Mouse (Mus musculus) cerebellum, postnatal 25 days (tissue): ENCODE data around the gene Pus7l.

Source experiments
- DNase-seq, 2 experiments: peaks; one replicate each; pipeline ENCODE4 v3.0.0; 2021; ENCODE audit warnings: mixed read lengths in 2 of 2

Gene Pus7l

DNA sequence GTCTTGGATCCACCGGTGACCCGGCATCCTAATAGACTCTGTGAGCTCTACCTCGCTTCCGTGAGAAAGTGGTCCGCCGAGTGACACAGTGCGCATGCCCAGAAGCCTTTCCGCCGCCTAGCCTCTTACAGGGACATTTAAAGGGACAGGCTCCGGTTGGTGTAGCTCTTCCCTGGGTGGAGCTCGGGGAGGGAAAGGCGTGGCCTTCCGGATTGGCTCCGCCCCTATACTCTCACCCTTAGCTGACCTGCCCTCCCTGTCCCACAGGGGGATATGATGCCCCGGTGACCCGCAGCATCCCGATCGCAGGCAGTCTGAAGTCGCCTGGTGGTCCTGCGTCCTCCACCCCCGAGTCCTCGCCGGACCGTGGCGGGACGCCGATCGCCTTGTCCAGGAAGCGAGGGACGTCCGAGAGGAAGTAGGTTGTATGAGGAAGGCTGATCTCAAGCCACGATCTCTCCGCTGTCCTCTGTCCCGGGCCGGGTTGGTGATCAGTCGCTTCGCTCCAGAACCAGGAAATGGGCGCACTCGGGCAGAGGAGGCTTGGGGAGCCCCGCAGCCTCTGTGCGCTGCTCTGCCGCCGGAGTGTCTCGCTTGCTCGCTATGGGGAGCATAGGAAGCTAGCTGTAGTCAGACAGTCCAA is at the start of gene Pus7l, which contains the start of gene Irak4:
Pus7l (minus strand) TSS at position 139 of the 643 bp plus-strand sequence.
Irak4 (plus strand) TSS at position 235 of the 643 bp plus-strand sequence.
- peak; percentile 90 to 92 for DNase-seq

DNA sequence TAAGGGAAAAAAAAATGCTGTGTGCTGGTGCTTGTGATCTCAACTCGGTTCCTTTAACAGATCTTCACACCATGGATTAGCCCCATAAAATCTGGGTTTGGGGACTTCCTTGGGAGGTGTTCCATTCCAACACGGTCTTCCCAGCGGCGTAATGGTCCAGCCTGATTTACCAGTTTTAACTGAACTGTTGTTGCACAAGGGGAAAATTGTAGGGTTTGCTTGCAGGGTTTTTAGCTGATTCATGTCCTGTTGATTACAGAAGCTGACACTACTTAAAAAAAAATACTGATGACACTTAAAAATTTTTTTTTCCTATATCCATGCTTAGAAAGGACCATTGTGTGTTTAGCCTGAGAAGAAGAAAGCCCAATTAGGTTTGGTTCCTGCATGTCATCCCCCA is 48.0 kb upstream of the Pus7l start:
- no peak for DNase-seq

DNA sequence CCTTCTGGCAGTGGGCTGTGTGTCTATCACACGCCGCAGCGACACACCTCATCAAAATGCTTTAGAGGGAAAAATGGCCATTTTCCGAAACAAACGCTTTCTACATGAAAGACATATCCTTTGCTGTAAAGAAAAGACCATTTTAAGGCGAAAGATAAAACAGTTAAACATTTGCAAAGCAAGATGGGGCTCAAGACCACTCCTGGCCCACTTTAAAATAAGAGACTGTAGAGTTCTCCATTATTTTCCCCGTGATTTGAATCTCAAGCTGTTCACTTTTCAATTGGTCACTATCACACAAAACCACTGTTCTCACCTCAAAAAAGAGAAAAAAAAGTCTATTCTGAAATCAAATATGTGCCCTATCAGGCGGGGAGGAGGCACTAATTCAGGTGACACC is 46.7 kb upstream of the Pus7l start:
- no peak for DNase-seq

DNA sequence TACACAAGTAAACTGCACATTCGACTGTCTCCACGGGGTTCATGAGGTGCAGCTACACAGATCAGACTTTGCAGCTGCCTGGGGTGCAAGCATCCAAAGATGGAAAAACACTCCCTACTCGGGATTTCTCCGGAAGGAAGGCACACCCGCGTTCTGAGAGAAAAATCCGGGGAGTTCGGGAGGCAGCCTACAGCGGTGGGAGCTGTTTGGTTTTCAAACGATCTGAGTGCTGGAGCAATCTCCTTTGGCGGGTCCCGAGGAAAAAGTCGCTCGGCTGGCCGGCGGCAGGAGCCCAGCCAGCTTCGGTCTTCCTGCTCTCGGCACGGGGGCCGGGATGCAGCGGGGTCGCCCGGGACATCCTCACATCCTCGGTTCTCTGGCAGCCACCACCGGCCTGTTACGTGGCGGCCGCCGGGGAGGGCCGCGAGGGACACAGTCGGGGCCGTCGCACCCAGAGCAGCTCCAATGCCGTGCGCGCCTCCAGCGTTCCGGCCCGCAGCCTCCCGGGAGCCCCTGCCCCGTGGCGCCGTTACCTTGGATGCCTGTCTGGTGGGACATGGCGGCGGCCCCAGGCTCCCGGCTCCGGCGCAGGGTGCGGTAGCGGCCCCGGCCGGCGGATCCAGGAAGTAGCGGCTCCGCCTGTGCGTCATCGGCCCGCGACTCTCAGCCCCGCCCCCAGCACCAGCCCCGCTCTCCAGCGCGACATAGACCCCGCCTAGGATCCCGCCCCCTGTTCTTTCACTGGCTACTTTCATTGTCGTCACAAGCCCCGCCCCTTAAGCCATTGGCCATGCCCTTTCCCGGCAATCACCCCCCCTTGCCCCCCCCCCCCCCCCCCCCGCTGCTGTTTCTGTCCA is 46.1 kb upstream of the Pus7l start, which contains the start of gene Twf1:
Twf1 (minus strand) TSS at position 671 of the 857 bp plus-strand sequence.
- DNase-seq = peak; percentile 99 to 100

DNA sequence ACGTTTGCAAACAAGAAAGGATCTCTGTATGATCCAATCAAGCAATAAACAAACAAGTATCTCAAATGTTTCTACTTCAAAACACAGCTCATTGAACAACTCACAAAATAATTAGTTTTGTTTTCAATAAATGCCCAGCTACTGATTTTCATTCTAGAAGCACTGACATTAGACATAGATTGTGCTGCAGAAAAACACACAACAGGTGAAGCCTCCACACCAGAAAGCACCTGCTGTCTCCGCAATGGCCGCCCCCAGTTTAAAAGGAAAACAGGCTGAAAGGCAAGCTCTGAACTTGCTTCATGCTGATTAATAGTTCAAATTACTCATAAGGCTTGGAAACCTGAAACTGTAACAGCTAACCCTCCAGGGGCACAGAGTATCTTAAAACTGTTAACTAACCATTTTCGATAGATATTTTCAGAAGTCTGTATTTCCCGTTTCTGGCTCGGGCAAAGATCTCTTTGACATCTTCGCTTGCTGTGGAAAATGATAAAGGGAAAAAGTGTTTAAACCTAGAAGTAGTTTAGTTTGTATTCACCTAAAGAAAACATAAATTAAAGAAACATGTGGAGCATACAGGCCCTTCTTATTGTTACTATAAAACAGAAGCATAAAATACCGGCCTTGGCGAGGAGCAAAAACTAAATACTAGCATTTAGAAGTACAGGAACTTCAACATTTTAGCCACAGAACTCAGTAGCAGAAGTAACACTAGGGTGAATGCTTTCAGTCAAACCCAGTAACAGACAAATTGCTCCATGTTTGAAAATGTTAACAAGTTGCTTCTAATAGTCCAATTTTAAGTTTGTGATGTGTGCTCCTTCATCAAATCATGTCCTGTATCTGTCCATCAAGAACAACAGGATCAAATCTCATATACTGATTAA is 44.7 kb upstream of the Pus7l start:
- DNase-seq = no peak

DNA sequence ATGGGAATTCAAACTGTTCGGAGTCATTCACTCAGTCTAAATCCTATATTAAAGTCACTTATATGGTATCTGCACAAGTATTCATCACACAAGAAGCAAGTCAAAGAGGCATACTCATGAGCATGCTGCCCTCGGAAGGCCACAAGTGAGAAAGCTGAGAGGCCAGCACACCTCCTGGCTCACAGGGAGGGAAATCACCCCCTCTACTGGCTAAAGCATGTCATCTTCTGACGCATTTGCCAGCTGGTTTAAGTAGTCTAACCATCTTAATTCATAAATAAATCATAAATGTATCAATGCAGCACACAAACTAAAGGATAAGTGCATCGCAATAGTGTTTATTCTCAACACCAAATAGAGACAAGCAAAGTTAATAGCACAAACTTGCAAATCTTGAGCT is 41.4 kb upstream of the Pus7l start:
- no peak for DNase-seq

DNA sequence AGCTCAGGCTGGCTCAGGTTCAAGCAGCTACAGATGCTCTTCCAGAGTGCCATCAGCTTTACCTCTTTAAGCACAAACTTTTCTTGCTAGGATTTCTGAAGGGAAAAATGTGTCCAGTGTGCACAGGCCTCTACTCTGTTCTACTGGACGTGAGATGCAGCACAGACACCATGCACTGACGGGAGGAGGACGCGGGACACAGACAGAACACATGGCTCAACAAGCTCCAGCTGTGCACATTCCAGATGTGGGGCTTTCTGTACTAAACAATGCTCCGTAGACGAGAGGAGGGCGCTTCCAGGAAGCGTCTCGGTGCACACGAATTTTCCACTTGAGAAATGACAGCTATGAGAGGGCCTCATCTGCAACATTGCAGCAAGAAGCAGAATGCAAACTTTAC is 39.8 kb upstream of the Pus7l start:
- DNase-seq = no peak

DNA sequence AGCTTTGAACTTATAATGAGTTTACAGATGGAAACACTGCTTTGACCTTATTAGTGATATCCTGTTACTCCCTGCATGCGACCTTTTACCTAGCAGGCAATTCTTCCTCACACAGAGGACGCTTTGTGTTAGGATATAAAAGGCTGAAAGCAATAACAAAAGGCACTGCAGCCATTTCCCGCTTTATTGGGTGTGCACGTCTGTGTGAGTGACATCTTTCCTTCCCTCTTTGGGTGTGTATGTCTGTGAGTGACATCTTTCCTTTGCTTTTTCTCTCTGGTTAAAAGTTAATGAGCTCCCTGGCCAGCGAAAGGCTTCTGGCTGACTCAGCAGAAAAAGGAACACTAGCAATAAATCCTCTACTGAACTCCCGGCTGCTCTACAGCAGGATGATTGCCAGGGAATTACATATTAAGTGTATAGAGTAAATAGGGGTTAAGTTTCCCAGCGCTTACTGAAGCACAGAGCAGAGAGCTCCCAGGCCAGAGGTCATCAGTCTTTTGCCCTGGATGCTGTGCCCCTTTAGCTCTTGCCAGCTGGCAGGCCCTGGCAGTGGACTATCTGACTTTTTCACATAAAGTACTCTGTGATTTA is 38.8 kb upstream of the Pus7l start:
- DNase-seq = no peak

DNA sequence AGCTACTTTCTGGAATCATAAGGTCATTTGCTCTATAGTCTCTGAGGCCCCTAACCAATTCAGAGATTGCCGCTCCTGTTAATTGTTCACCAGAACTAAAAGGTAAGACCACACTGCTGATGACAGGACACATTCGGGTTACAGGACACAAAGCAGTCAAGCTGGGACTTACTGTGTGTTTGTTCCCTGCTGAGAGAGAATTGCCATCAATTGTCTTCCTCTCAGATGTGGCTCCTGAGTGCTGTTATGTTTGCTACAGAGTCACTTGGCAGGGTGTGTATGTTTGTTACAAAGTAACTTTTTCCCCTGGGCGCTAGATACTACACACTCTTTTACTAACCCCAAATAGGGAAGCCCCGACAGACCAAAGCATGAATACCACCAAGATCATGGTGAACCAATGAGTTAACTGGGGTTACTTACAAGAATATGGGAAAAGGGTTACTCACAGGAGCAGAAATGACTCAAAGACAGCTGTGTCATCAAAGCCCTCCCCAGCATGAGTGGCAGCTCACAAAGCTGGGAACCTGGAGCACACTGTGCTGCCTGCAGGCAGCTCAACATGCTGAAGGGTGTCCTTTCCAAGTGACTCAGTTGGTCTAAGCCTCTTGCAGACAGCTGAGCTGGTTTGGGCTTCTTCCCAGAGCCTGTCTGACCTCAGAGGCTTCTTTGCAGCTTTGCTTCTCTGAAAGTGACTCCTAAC is 31.4 kb upstream of the Pus7l start:
- DNase-seq = no peak

DNA sequence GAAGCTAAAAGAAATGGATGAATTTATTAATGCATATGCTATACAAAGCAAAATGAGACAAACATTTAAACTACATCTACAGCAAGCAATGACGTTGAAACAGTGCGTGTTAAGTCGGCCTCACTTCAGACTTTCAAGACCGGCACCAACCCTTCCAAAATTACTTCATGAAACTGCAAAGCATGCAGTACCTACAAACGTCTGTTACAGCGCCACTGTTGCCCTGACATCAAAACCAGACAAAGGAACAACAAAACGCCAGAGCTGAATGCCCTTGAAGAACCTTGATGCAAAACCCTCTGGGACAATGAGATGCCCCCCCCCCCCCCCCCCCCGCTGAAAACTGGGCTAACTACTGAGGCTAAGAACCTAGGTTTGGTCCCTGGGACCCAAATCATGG is 29.4 kb upstream of the Pus7l start:
- DNase-seq = no peak

DNA sequence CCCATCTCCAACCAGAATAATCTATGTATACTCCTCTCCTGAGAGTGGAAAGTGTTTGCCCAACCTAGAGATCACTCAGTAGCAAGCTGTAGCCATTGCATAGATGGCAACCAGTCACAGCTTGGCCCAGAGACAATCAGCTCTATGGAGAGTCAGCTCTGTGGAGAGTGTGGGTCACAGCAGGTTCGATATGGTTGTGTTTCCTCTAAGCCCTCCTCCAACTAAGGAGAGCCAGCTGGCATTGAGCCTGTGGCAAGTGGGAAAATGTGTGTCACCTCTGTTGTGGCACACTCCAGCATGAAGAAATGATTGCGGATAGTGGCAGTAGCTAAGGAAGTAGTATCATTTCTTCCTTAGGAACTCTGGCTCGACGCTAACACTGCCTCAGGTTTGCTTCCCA is 28.2 kb upstream of the Pus7l start:
- DNase-seq = peak; percentile 12 to 44

DNA sequence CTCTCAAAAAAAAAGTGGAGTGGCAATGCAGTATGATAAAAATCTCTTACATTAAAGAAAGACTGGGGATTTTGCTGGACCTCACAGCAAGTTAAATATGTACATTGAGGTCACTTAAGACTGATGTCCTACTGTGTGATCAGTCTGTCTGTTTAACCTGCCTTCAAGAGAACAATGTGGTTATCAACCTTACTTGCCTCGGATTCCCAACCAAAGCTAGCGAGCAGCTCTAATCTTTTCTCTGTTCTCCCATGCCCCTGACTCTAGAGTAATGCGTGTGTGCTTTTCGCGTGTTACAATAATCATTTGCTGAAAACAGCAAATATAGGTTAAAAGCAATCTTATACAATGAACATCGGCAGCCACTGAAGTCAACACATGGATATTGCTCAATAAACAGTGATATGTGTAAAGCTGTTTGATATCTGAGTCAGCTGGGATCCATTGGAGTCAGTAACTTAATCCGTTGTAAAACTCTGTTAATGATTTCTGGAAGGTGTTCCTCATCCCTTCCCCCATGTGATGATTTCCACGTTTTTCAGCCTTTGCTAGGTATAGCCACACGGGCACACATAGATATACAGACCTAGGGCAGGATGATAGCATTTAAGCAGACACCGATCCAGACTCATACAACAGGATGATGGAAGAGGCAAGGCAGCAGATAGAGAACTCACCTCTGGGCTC is 25.3 kb upstream of the Pus7l start:
- no peak for DNase-seq

DNA sequence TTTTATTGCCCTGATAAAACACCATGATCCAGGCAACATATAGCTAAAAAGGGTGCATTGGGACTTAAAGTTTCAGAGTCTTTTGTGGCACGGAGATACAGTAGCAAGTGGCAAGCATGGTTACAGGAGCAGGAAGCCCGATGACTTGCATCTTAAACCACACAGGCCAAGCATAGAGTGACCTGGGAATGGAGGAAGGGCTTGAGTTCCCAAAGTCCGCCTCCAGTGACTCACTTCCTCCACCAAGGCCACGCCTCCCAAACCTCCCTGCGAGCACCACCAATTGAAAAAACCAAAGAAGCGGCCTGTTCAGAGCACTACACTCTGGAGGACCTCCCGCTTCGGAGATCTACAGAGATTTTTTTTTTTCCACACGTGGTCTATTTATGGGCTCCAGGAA is 22.5 kb upstream of the Pus7l start:
- no peak for DNase-seq

DNA sequence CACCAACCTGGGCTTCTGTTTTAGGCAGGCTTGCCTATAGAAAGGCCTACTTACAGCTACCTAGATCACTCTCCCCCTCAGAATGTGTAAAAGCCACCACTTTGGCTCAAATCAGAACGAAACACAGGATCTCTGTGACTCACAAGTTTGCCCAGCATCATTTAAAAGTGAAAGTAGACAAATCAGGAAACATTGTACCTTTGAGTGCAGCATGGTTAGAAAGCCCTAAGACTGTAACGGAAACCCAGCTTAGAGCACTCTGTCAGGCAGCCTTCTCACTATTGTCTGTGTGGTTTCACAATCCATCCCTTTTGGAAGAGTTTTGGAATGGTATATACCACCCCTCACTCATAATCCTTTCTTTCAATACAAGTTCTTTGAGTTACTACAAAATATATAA is 21.6 kb upstream of the Pus7l start:
- DNase-seq = no peak

DNA sequence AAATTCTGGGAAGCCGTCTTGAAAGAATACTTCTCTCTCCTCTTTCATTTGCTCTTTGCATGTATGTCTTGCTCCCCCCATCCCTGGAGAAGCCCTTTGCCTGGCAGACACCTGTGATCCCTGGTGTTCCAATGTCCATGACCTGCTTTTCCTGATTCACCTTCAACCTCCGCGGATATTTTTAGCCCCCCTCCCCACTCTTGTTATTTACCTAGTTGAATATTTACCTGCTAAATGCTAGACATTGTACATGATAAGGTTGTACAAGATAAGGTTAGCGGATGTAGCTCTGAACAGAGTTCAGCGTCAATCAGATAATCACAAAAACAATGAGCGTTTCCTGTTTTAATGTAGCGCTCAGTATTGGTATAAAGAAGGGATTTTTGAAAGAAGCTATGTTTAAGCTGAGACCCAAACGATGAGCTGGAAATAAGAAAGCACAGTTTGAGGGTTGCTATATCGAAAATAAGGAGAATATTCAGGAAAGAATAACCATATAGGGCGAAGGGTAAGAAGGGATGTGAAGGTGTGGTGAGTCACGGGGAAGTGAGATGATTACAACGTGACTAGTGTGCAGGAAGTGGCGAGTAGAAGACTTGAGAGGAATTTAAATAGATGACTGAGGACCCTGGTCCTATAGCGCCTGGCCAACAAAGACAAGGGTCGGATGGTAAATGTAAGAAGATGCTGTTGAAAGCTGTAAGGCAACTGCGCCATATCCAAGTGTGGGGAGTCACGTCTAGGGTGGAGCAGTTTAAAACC is 15.7 kb upstream of the Pus7l start:
- no peak for DNase-seq

DNA sequence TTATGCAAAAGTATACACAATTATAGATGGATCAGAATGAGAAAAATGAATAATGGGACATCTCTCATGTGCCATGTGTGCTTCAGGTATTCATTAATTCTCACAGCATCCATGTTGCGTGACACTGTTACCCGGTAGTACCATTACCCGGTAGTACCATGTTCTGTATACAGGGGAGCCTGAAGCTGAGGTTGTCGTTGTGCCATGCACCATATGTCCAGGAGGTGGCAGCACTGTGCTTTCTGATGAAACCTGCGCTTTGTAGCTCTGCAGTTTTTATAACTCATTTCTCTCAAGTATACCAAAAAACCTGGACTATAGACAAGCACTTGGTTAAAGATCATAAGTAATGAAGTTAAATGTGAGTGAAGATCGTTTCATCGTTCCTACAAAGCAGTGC is 14.1 kb upstream of the Pus7l start:
- DNase-seq = peak; percentile 86 to 93

DNA sequence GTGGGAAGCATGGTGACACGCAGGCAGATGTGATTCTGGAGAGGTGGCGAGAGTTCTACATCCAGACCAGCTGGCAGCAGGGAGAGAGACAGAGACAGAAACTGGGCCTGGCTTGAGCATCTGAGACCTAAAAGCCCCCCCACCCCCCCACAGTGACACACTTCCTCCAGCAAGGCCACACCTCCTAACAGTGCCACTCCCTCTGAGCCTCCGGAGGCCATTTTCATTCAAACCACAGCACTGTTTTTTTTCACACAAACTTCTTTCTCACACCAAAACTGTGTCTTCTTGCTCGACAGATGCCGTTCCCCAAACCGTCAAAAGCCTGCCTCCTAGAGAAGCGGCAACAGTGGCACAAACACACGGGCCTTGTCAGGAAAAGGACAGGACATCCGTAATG is 10.2 kb upstream of the Pus7l start:
- no peak for DNase-seq

DNA sequence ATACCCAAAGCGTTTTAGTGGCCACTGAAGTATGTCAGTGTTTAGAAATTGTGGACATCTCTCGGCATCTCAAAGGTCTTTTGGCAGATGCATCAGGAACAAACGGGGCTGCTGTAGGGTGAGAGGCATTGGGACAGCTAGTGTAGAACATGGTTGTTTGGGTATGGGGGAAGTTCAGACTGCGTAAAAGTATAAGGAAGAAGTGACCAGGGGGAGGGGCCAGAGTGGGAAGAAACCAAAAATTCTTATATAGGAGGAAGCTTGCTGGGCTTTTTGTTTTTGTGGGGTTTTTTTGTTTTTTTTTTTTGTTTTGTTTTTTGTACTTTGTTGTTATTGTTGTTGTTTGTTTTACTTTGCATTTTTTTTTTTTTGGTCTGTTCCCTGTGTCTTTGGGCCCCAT is 1.5 kb upstream of the Pus7l start:
- DNase-seq = no peak

DNA sequence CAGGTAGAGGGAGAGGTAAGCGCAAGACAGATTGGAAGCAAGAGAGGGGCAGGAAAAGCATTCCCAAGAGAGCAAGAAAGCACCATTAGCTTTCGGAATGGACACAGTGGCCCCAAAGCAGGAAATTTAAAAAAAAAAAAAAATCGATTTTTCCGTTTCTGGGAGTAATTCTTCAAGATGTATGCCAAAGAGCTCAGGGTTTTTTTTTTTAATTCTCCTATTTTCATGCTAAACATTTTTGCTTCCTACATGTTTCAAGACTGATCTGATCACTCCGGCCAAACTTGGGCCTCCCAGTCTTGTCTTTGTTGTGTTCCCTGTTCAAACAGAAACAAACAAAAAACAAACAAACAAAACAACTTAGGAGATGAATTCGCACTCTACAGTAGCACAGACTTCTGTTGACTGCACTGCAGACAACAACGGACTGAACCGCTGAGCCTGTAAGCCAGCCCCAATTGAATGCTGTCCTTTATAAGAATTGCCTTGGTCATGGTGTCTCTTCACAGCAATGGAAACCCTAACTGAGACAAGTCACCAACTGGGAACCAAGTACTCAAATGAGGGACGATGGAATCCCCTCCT is 797 bp upstream of the Pus7l start:
- DNase-seq = no peak
